Mouse (Mus musculus) skeletal muscle tissue, adult 2 months (tissue): ENCODE measurements around the gene Fcrlb.
"Not testable (repeated sequence)": the region's sequence is repeated elsewhere in the genome, so short reads cannot be mapped to it uniquely, and the experiment has no call there.

Experiments used
- DNase-seq: peaks from one replicate; pipeline ENCODE4 v3.0.0-alpha.2; 2012; ENCODE audit warnings: low read depth, low spot score

The Fcrlb gene

GRCm38 (mm10) chr1:170912891-170913615 is at the start of gene Fcrlb:
Fcrlb (minus strand) TSS chr1:170912941.
- DNase-seq: no peak

- DNase-seq: no peak
These were observed 49.6 kb upstream of the Fcrlb start for GRCm38 (mm10) chr1:170962301-170962700.

GRCm38 (mm10) chr1:170961101-170961500 is 48.4 kb upstream of the Fcrlb start:
- no peak for DNase-seq

GRCm38 (mm10) chr1:170959791-170960190 is 47.0 kb upstream of the Fcrlb start:
- no peak for DNase-seq

GRCm38 (mm10) chr1:170958225-170958624 is 45.5 kb upstream of the Fcrlb start:
- DNase-seq: no peak

- DNase-seq: peak; percentile 31
These were observed 40.5 kb upstream of the Fcrlb start for GRCm38 (mm10) chr1:170953192-170953591.

- no peak for DNase-seq
These were observed 38.0 kb upstream of the Fcrlb start for GRCm38 (mm10) chr1:170950772-170951171.

GRCm38 (mm10) chr1:170944908-170945307 is 32.2 kb upstream of the Fcrlb start:
- DNase-seq: not testable (repeated sequence)

- DNase-seq: not testable (repeated sequence)
These were observed 31.4 kb upstream of the Fcrlb start for GRCm38 (mm10) chr1:170944151-170944550.

- peak; percentile 30 for DNase-seq
These were observed 26.5 kb upstream of the Fcrlb start for GRCm38 (mm10) chr1:170939255-170939654.

GRCm38 (mm10) chr1:170934383-170934782 is 21.6 kb upstream of the Fcrlb start:
- peak; percentile 19 for DNase-seq

- DNase-seq: no peak
These were observed 21.2 kb upstream of the Fcrlb start for GRCm38 (mm10) chr1:170933940-170934339.

- DNase-seq: no peak
These were observed 20.7 kb upstream of the Fcrlb start for GRCm38 (mm10) chr1:170933386-170933920.

GRCm38 (mm10) chr1:170932043-170932442 is 19.3 kb upstream of the Fcrlb start:
- no peak for DNase-seq

- DNase-seq: no peak
These were observed 16.5 kb upstream of the Fcrlb start for GRCm38 (mm10) chr1:170929245-170929644.

- DNase-seq: peak; percentile 36
These were observed 15.7 kb upstream of the Fcrlb start for GRCm38 (mm10) chr1:170928467-170928866.

GRCm38 (mm10) chr1:170927378-170927777 is 14.6 kb upstream of the Fcrlb start, which contains the start of gene Fcrla:
Fcrla (minus strand) TSS chr1:170927583.
- DNase-seq: no peak

- no peak for DNase-seq
These were observed 14.2 kb upstream of the Fcrlb start for GRCm38 (mm10) chr1:170926941-170927340.

GRCm38 (mm10) chr1:170924485-170924884 is 11.7 kb upstream of the Fcrlb start:
- no peak for DNase-seq

GRCm38 (mm10) chr1:170919308-170919707 is 6.6 kb upstream of the Fcrlb start:
- DNase-seq: no peak

- no peak for DNase-seq
These were observed 2.9 kb upstream of the Fcrlb start for GRCm38 (mm10) chr1:170915657-170916056.

GRCm38 (mm10) chr1:170911907-170912660 is 657 bp downstream of the Fcrlb start:
- DNase-seq: no peak

- no peak for DNase-seq
These were observed 4.4 kb downstream of the Fcrlb start for GRCm38 (mm10) chr1:170908341-170908740.
